Mouse (Mus musculus): ENCODE measurements around the gene Cdh4. TPM values are rescaled to one million over a fixed set of nuclear protein-coding genes. Genes with fewer than 3 reads are reported as not detected.

The Cdh4 gene
- polyA plus RNA-seq, 1 experiment from 2014 or later = 2.5 TPM

DNA sequence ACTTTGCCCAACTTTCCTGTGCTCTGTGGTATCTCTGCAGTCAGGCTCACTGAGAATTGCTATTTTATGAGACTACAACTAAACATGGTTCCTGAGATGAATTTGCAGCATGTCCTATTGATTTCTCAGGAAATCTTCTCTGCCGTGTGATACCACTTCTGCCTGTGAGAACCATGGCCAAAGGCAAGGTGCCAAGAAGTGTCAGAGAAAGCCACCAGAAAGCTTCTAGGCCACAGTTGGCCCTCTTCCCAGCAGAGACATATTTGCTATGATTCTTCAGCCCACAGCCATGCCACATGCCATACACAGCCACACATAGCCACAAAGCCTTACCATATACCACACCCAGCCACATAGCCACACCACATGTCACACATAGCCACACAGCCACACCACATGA lies 157.7 kb downstream of the Cdh4 start:
- no peaks in the 10 kb centered on the region for H3K9me3 ChIP-seq (ENCODE audit: control insufficient read depth, low read depth, low read length)
- H3K27me3 ChIP-seq (ENCODE audit: control insufficient read depth, insufficient read depth, low read length) = no peaks in the 10 kb centered on the region
- H3K4me1 ChIP-seq (ENCODE audit: control insufficient read depth, insufficient read depth, low read length) = no peaks in the 10 kb centered on the region
- H3K36me3 ChIP-seq (ENCODE audit: control insufficient read depth, insufficient read depth, low read length) = no peaks in the 10 kb centered on the region
- no peak overlapping the region for H3K4me3 ChIP-seq (ENCODE audit: low read depth, low read length)
- H3K9ac ChIP-seq (replicated peaks; ENCODE audit: low read depth, low read length) = no peak overlapping the region
- H3K4me2 ChIP-seq (replicated peaks; ENCODE audit: low read depth, low read length) = no peak overlapping the region
- H3K27ac ChIP-seq (ENCODE audit: low read length) = no peak overlapping the region
- WGBS = 82% methylated on average over 1 of the region's 1 CpGs
- no peak for ATAC-seq (ENCODE audit: insufficient number of reproducible peaks, insufficient read depth, low FRiP score, low read depth)

DNA sequence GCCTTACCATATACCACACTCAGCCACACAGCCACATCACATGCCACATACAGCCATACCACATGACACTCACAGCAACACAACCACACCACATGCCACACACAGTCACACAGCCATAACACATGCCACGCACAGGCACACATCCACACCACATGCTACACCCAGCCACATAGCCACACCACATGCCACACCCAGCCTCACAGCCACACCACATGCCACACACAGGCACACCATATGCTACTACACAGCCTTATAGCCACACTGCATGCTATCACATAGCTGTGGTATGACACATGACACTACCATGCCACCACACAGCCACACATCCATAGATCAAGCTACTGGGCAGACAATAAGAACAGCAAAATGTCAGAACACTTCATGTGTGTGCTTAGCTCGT lies 158.1 kb downstream of the Cdh4 start:
- Histone ChIP-seq H3K27me3 (ENCODE audit: control insufficient read depth, insufficient read depth, low read length) (no peaks in the 10 kb centered on the region), H3K4me1 (ENCODE audit: control insufficient read depth, insufficient read depth, low read length) (no peaks in the 10 kb centered on the region), H3K27ac (ENCODE audit: low read length) (no peak overlapping the region), H3K4me2 (replicated peaks; ENCODE audit: low read depth, low read length) (no peak overlapping the region), H3K9me3 (ENCODE audit: control insufficient read depth, low read depth, low read length) (no peaks in the 10 kb centered on the region), H3K4me3 (ENCODE audit: low read depth, low read length) (no peak overlapping the region), H3K36me3 (ENCODE audit: control insufficient read depth, insufficient read depth, low read length) (no peaks in the 10 kb centered on the region), H3K9ac (replicated peaks; ENCODE audit: low read depth, low read length) (no peak overlapping the region)
- no peak for ATAC-seq (ENCODE audit: insufficient number of reproducible peaks, insufficient read depth, low FRiP score, low read depth)
- 85% methylated on average over 2 of the region's 2 CpGs for WGBS

DNA sequence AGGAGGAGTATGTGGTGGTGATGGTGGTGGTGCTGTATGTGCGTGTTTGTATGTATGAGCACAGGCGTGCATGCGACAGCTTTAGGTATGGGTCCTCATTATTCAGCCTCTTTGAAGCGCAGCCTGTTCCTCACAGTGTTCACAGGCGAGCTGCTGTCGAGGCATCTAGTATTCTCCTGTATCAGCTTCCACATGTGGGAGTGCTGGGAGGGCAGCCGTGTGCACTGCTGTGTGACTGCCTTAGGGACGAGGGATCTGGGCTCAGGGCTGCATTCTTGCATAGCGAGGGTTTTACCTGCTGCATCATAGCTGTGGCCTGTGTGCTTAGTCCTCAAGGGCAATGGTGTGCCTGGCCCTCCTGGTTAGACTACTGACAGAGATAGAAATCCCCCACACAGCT lies 158.9 kb downstream of the Cdh4 start:
- Histone ChIP-seq H3K4me2 (replicated peaks; ENCODE audit: low read depth, low read length) (no peak overlapping the region), H3K4me1 (ENCODE audit: control insufficient read depth, insufficient read depth, low read length) (no peaks in the 10 kb centered on the region), H3K9ac (replicated peaks; ENCODE audit: low read depth, low read length) (no peak overlapping the region), H3K9me3 (ENCODE audit: control insufficient read depth, low read depth, low read length) (no peaks in the 10 kb centered on the region), H3K36me3 (ENCODE audit: control insufficient read depth, insufficient read depth, low read length) (no peaks in the 10 kb centered on the region), H3K27ac (ENCODE audit: low read length) (no peak overlapping the region), H3K4me3 (ENCODE audit: low read depth, low read length) (no peak overlapping the region), H3K27me3 (ENCODE audit: control insufficient read depth, insufficient read depth, low read length) (no peaks in the 10 kb centered on the region)
- ATAC-seq (ENCODE audit: insufficient number of reproducible peaks, insufficient read depth, low FRiP score, low read depth) = no peak
- WGBS = 83% methylated on average over 9 of the region's 9 CpGs

DNA sequence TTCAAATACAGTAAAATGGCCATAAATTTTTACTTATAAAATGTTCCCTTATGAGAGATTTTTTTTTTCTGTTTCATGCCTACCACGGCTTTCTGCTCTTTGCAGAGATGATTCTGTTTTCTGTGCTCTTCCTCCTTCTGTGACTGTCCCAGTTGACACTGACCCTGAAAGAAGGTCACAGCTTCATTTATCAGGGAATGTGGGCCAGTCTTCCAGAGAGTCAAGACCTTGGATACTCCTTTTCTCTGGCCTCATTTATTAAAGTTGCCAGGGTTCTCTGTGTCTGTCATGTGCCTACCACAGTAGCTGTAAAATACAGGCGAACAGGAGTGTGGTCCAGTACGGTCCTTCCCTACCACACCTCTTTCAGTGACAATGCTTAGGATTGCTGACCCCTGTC lies 162.5 kb downstream of the Cdh4 start:
- H3K4me3 ChIP-seq (ENCODE audit: low read depth, low read length) = no peak overlapping the region
- no peaks in the 10 kb centered on the region for H3K9me3 ChIP-seq (ENCODE audit: control insufficient read depth, low read depth, low read length)
- H3K9ac ChIP-seq (replicated peaks; ENCODE audit: low read depth, low read length) = no peak overlapping the region
- H3K4me1 ChIP-seq (ENCODE audit: control insufficient read depth, insufficient read depth, low read length) = no peaks in the 10 kb centered on the region
- 64% methylated on average over 3 of the region's 3 CpGs for WGBS
- no peaks in the 10 kb centered on the region for H3K36me3 ChIP-seq (ENCODE audit: control insufficient read depth, insufficient read depth, low read length)
- no peaks in the 10 kb centered on the region for H3K27me3 ChIP-seq (ENCODE audit: control insufficient read depth, insufficient read depth, low read length)
- H3K27ac ChIP-seq (ENCODE audit: low read length) = no peak overlapping the region
- no peak overlapping the region for H3K4me2 ChIP-seq (replicated peaks; ENCODE audit: low read depth, low read length)
- no peak for ATAC-seq (ENCODE audit: insufficient number of reproducible peaks, insufficient read depth, low FRiP score, low read depth)

DNA sequence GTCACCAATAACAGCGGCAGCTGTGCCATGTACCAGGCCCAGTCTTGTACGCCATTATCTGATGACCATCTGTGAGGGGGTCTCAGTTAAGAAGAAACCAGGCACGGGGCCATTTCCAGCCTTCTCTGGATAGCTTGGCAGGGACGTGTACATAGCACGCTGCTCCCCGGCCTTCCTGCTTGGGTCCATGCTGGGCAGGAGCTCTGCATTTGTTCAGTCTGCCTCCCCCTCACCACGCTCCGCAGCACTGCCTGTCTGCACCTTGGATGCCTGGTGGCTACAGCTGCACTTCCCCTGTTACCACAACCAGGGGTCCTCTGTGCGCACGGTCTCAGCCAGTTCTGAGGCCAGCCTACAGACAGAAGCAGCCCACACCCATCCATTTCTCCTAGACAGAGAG lies 163.0 kb downstream of the Cdh4 start:
- no peak overlapping the region for H3K27ac ChIP-seq (ENCODE audit: low read length)
- no peaks in the 10 kb centered on the region for H3K27me3 ChIP-seq (ENCODE audit: control insufficient read depth, insufficient read depth, low read length)
- no peak overlapping the region for H3K4me3 ChIP-seq (ENCODE audit: low read depth, low read length)
- no peak overlapping the region for H3K4me2 ChIP-seq (replicated peaks; ENCODE audit: low read depth, low read length)
- H3K36me3 ChIP-seq (ENCODE audit: control insufficient read depth, insufficient read depth, low read length) = no peaks in the 10 kb centered on the region
- ATAC-seq (ENCODE audit: insufficient number of reproducible peaks, insufficient read depth, low FRiP score, low read depth) = no peak
- H3K4me1 ChIP-seq (ENCODE audit: control insufficient read depth, insufficient read depth, low read length) = no peaks in the 10 kb centered on the region
- no peaks in the 10 kb centered on the region for H3K9me3 ChIP-seq (ENCODE audit: control insufficient read depth, low read depth, low read length)
- no peak overlapping the region for H3K9ac ChIP-seq (replicated peaks; ENCODE audit: low read depth, low read length)
- 76% methylated on average over 10 of the region's 10 CpGs for WGBS

DNA sequence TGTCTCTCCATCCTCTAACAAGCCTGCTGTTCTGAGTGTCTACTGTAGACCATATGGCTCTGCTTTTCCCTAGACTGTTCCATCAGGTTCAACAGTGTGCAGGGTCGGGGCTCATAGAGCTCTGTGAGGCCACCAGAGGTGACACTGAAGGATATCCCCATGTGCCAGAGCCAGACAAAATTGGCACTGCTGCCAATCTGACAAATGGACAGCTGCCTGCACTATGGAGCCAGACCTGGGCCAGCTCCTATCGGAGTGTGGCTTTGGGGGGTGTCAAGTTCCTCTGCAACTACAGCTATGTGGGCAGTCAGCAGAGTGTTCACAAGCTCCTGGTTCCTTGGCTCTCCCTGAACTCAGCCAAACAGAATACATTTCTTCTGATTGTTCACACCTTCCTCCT lies 164.1 kb downstream of the Cdh4 start:
- H3K4me2 ChIP-seq (replicated peaks; ENCODE audit: low read depth, low read length) = no peak overlapping the region
- 74% methylated on average over 2 of the region's 2 CpGs for WGBS
- no peak for ATAC-seq (ENCODE audit: insufficient number of reproducible peaks, insufficient read depth, low FRiP score, low read depth)
- H3K9ac ChIP-seq (replicated peaks; ENCODE audit: low read depth, low read length) = no peak overlapping the region
- no peaks in the 10 kb centered on the region for H3K27me3 ChIP-seq (ENCODE audit: control insufficient read depth, insufficient read depth, low read length)
- H3K4me1 ChIP-seq (ENCODE audit: control insufficient read depth, insufficient read depth, low read length) = no peaks in the 10 kb centered on the region
- H3K27ac ChIP-seq (ENCODE audit: low read length) = no peak overlapping the region
- no peaks in the 10 kb centered on the region for H3K9me3 ChIP-seq (ENCODE audit: control insufficient read depth, low read depth, low read length)
- H3K36me3 ChIP-seq (ENCODE audit: control insufficient read depth, insufficient read depth, low read length) = no peaks in the 10 kb centered on the region
- H3K4me3 ChIP-seq (ENCODE audit: low read depth, low read length) = no peak overlapping the region

DNA sequence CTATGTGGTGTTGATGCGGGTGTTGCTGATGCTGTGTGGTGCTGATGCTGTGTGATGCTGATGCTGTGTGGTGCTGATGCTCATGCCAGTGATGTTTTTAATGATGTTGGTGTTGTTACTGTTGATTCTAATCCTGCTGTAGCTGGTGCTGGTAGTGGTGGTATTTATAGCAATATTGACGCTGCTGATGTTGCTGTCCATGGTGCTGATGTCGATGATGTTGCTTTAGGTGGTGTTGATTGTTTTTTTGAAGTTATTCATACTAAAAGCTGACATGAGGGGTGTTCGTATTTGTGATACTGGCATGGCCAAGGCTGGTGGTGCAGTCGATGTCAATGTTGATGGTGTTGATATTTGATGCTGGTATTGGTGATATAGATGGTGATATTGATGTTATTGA lies 173.7 kb downstream of the Cdh4 start:
- Histone ChIP-seq H3K27me3 (ENCODE audit: control insufficient read depth, insufficient read depth, low read length) (no peaks in the 10 kb centered on the region), H3K9ac (replicated peaks; ENCODE audit: low read depth, low read length) (no peak overlapping the region), H3K9me3 (ENCODE audit: control insufficient read depth, low read depth, low read length) (no peaks in the 10 kb centered on the region), H3K27ac (ENCODE audit: low read length) (no peak overlapping the region), H3K4me2 (replicated peaks; ENCODE audit: low read depth, low read length) (no peak overlapping the region), H3K4me3 (ENCODE audit: low read depth, low read length) (no peak overlapping the region), H3K4me1 (ENCODE audit: control insufficient read depth, insufficient read depth, low read length) (no peaks in the 10 kb centered on the region), H3K36me3 (ENCODE audit: control insufficient read depth, insufficient read depth, low read length) (no peaks in the 10 kb centered on the region)
- no peak for ATAC-seq (ENCODE audit: insufficient number of reproducible peaks, insufficient read depth, low FRiP score, low read depth)
- 50% methylated on average over 5 of the region's 5 CpGs for WGBS

DNA sequence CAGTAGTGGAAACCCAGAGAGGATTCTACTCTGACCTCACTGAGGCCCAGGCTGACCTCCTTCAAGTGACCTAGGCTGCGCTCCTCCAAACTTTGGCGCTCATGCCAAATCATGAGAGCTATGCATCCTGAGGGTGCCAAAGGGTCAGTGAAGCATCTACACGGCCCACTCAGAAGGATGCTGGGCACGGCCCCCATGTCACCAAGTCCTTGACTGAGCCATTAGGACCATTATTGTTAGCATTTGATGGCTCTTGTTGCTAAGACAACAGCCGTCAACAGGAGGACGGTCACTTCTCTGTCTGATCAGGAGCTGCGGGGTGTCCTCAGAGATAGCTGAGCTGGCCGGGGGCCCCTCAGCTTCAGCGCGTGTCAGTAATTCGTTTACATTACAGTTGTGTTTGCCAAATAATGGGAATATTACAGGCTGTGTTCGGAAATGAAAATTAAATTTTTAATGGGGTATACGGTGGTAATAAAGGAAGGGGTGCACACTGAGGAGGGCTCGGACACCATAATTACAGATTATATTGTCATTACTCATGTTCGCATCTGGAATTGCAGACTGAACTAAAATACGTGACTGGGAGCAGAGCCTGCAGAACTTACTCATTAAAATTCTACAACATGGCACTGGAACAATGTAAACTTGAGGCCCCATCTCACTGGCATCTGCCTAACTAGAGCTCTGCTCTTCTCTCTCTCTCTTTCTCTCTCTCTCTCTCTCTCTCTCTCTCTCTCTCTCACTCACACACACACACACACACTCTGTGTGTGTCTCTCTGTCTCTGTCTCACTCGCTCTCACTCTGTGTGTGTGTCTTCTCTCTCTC lies 181.6 kb downstream of the Cdh4 start:
- Histone ChIP-seq H3K4me1 (ENCODE audit: control insufficient read depth, insufficient read depth, low read length) (no peaks in the 10 kb centered on the region), H3K9ac (replicated peaks; ENCODE audit: low read depth, low read length) (no peak overlapping the region), H3K4me2 (replicated peaks; ENCODE audit: low read depth, low read length) (no peak overlapping the region), H3K27ac (ENCODE audit: low read length) (no peak overlapping the region), H3K4me3 (ENCODE audit: low read depth, low read length) (no peak overlapping the region), H3K27me3 (ENCODE audit: control insufficient read depth, insufficient read depth, low read length) (no peaks in the 10 kb centered on the region), H3K36me3 (ENCODE audit: control insufficient read depth, insufficient read depth, low read length) (no peaks in the 10 kb centered on the region), H3K9me3 (ENCODE audit: control insufficient read depth, low read depth, low read length) (no peaks in the 10 kb centered on the region)
- 74% methylated on average over 17 of the region's 17 CpGs for WGBS
- ATAC-seq (ENCODE audit: insufficient number of reproducible peaks, insufficient read depth, low FRiP score, low read depth) = no peak

DNA sequence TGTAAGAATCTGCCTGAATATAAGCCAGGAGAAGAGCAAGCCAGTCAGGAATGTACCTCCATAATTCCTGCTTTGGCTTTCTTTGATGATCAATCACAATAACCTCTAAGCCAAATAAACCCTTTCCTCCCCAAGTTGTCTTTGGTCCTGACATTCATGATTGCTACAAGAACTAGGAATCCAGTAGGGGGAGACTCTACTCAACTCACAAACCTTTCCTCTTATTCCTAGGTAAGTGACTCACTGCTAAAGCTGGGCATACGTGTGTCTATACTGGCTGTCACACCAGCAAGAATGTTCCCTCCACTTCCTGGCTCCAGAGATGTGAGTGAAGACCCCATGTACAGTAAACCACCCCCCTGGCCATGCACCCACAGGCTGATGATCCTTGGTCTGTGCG lies 185.3 kb downstream of the Cdh4 start:
- Histone ChIP-seq H3K4me2 (replicated peaks; ENCODE audit: low read depth, low read length) (no peak overlapping the region), H3K9me3 (ENCODE audit: control insufficient read depth, low read depth, low read length) (no peaks in the 10 kb centered on the region), H3K36me3 (ENCODE audit: control insufficient read depth, insufficient read depth, low read length) (no peaks in the 10 kb centered on the region), H3K4me1 (ENCODE audit: control insufficient read depth, insufficient read depth, low read length) (no peaks in the 10 kb centered on the region), H3K27ac (ENCODE audit: low read length) (no peak overlapping the region), H3K27me3 (ENCODE audit: control insufficient read depth, insufficient read depth, low read length) (no peaks in the 10 kb centered on the region), H3K9ac (replicated peaks; ENCODE audit: low read depth, low read length) (no peak overlapping the region), H3K4me3 (ENCODE audit: low read depth, low read length) (no peak overlapping the region)
- WGBS = 81% methylated on average over 2 of the region's 2 CpGs
- no peak for ATAC-seq (ENCODE audit: insufficient number of reproducible peaks, insufficient read depth, low FRiP score, low read depth)

Measured in stomach, embryonic 14.5 days (tissue).